Mouse (Mus musculus) megakaryocyte, embryonic 14.5 days (primary cell): Measurements from ENCODE around the gene Abca13.

ENCODE experiments used
- FLI1 ChIP-seq: IDR thresholded peaks from 2 replicates; pipeline ENCODE4 v1.6.1; 2012; ENCODE audit warnings: low read length, inconsistent platforms, mixed read lengths
- GATA1 ChIP-seq: IDR thresholded peaks from 3 replicates; pipeline ENCODE4 v1.6.1; 2012; ENCODE audit warnings: mixed read lengths, low read length, inconsistent platforms, borderline replicate concordance

- TF ChIP-seq GATA1 (no peak), FLI1 (no peak)
These were observed 433.0 kb downstream of the Abca13 start for GRCm38 (mm10) chr11:9624753-9625152.
